In genomic region chr6:85701943-85702342, GRCm38 (mm10) we compare ENCODE assay signal across 17 mouse cellular contexts. TPM values are rescaled to one million over a fixed set of nuclear protein-coding genes. Genes with fewer than 3 reads are reported as not detected.
DNase-seq lines count a peak whose midpoint lies in the region; ATAC-seq and TF ChIP-seq lines count a peak whose summit lies in the region.
"Not testable (repeated sequence)": the region's sequence is repeated elsewhere in the genome, so short reads cannot be mapped to it uniquely, and the experiment has no call there.
"Had no signal": no experiment of that assay in that cellular context is flagged by ENCODE, and none has a peak within 500 bp of the region (broad histone marks: within the 10 kb centered on the region; RNA-seq: fewer than 3 reads in every experiment).

No protein-coding gene starts in this region.

- CTCF ChIA-PET in Patski (lab: Charles Lee): not testable (repeated sequence)

- not testable (repeated sequence) for TF ChIP-seq POLR2A in liver, adult 2 months (IDR thresholded peaks at IDR 0.05; ENCODE audit: extremely low read depth, insufficient read depth, low read length)

- H3K9ac ChIP-seq in liver, adult 2 months (ENCODE audit: low read depth, low read length): not testable (repeated sequence)

- ATAC-seq in Patski: peak; percentile 71

- WGBS in liver, adult 2 months: 22% methylated on average over 2 of the region's 4 CpGs

- H3K27ac ChIP-seq in liver, adult 2 months (replicated peaks; ENCODE audit: insufficient read depth, low read depth, low read length): peak overlapping the region; percentile 54

- H3K4me3 ChIP-seq in liver, adult 2 months (ENCODE audit: insufficient read depth, low read depth, low read length): not testable (repeated sequence)

- H3K27me3 ChIP-seq in Patski; liver, adult 2 months (ENCODE audit: control insufficient read depth, insufficient read depth, low read length): not testable (repeated sequence)

- H3K36me3 ChIP-seq in liver, adult 2 months (ENCODE audit: control insufficient read depth, insufficient read depth, low read length): not testable (repeated sequence)

- in situ Hi-C loops in Patski (cut with MboI; ENCODE audit: low pct_unique_long_range_greater_than_20kb): not testable (repeated sequence)

- POLR2A ChIA-PET in Patski (lab: Charles Lee): not testable (repeated sequence)

- H3K79me2 ChIP-seq in liver, adult 2 months (ENCODE audit: control insufficient read depth, insufficient read depth, low read length): not testable (repeated sequence)

- not testable (repeated sequence) for TF ChIP-seq CTCF in Patski (IDR thresholded peaks at IDR 0.05); liver, adult 2 months (IDR thresholded peaks at IDR 0.05; ENCODE audit: low read depth, low read length)

- not testable (repeated sequence) for H3K4me1 ChIP-seq in liver, adult 2 months (ENCODE audit: control insufficient read depth, insufficient read depth, low read length)

- peak; percentile 19 for DNase-seq in Patski (ENCODE audit: low read depth, low spot score)
- peak; percentile 37 to 62 for DNase-seq in adrenal gland, postnatal 36 days
- peak; percentile 4 for DNase-seq in gastrocnemius, postnatal 10 days
- DNase-seq in heart, adult 9 months (ENCODE audit: low spot score in 2 of 2): peak; percentile 51 to 70
- DNase-seq in kidney, adult 18-20 months: peak; percentile 68
- DNase-seq in liver, adult 2 months (ENCODE audit: extremely low read depth, low read depth, low spot score): peak; percentile 79
- peak; percentile 87 for DNase-seq in lung, postnatal 36 days
- DNase-seq in urinary bladder, postnatal 36 days (ENCODE audit: low spot score in 2 of 2): peak; percentile 33 to 74

RNA-seq across cellular contexts. Expression of gene Nat8f7, which starts 11.1 kb away (rescaled TPM):
- polyA plus RNA-seq in Patski (2021): 0.24 TPM
- 1 to 10 TPM; 2.6 to 3.3 TPM for total RNA-seq in adrenal gland, postnatal 36 days (2021)
- under 1 TPM; 0.25 to 0.38 TPM for total RNA-seq in gastrocnemius, postnatal 10 days (2021)
- total RNA-seq in liver, adult 2 months (2014; rRNA removed): 1.0 TPM in 1 of 2 replicates, not detected in the other
- 8.9 and 9.2 TPM in 2 replicates for polyA plus RNA-seq in liver, adult 2 months (2012; rRNA removed)
- total RNA-seq: neutrophil, adult 5-6 weeks had no signal
- polyA plus RNA-seq: embryonic facial prominence, embryonic 11.5 days; heart, embryonic 10.5 days; hindbrain, embryonic 11.5 days; inflammation-experienced regulatory T-cells, adult 6 months; liver, embryonic 11.5 days; midbrain, embryonic 13.5 days; myocyte; stomach, embryonic 15.5 days had no signal

Comparison
In these comparisons a context has a peak if more than half of its experiments do, and no peak if none do; other contexts are left out.
1. DNase-seq: peak in every context shown above with its lines; median percentile 87 in lung, postnatal 36 days; 79 in liver, adult 2 months; 68 in kidney, adult 18-20 months; 60 in heart, adult 9 months; 54 in urinary bladder, postnatal 36 days; 50 in adrenal gland, postnatal 36 days; 19 in Patski; 4 in gastrocnemius, postnatal 10 days.